8 mouse cellular contexts compared by ENCODE assay signal in genomic region chr15:85810462-85810805, GRCm38 (mm10). TPM values are rescaled to one million over a fixed set of nuclear protein-coding genes. Genes with fewer than 3 reads are reported as not detected.
DNase-seq lines count a peak whose midpoint lies in the region; ATAC-seq and TF ChIP-seq lines count a peak whose summit lies in the region.

No protein-coding gene starts in this region.

- peak overlapping the region; percentile 78 for H3K4me3 ChIP-seq in heart, embryonic 13.5 days
- H3K4me3 ChIP-seq in ES-Bruce4 (ENCODE audit: low read depth, low read length): peak overlapping the region; percentile 83; the same call in 1 of the 2 replicates
- H3K4me3 ChIP-seq in hindbrain, embryonic 11.5 days (ENCODE audit: low read depth, low read length): no peak overlapping the region; the same call in 1 of the 2 replicates
- peak overlapping the region; percentile 75; the same call in 1 of the 2 replicates for H3K4me3 ChIP-seq in midbrain, embryonic 11.5 days (ENCODE audit: low read depth, low read length)

- peak overlapping the region; percentile 96 for H3K27ac ChIP-seq in heart, embryonic 13.5 days (replicated peaks)
- H3K27ac ChIP-seq in ES-Bruce4 (ENCODE audit: insufficient read depth, low read length): no peak overlapping the region
- H3K27ac ChIP-seq in hindbrain, embryonic 11.5 days (ENCODE audit: low read depth, low read length): no peak overlapping the region
- H3K27ac ChIP-seq in midbrain, embryonic 11.5 days (ENCODE audit: low read depth, low read length): no peak overlapping the region

- peaks cover 7% of the 10 kb centered on the region; the same call in 1 of the 2 replicates for H3K36me3 ChIP-seq in heart, embryonic 13.5 days
- H3K36me3 ChIP-seq in ES-Bruce4 (ENCODE audit: control insufficient read depth, insufficient read depth, low read length, poor library complexity, severe bottlenecking): no peaks in the 10 kb centered on the region
- H3K36me3 ChIP-seq in hindbrain, embryonic 11.5 days (ENCODE audit: control insufficient read depth, insufficient read depth, low read length): no peaks in the 10 kb centered on the region
- H3K36me3 ChIP-seq in midbrain, embryonic 11.5 days (ENCODE audit: control insufficient read depth, insufficient read depth, low read length): no peaks in the 10 kb centered on the region

- H3K4me1 ChIP-seq in heart, embryonic 13.5 days: peaks cover 28% of the 10 kb centered on the region
- H3K4me1 ChIP-seq in ES-Bruce4 (ENCODE audit: control insufficient read depth, insufficient read depth, low read length): no peaks in the 10 kb centered on the region
- H3K4me1 ChIP-seq in hindbrain, embryonic 11.5 days (replicated peaks; ENCODE audit: control insufficient read depth, insufficient read depth, low read length): peaks cover 2% of the 10 kb centered on the region; the same call in 1 of the 2 replicates
- peaks cover 4% of the 10 kb centered on the region; the same call in 1 of the 2 replicates for H3K4me1 ChIP-seq in midbrain, embryonic 11.5 days (ENCODE audit: control insufficient read depth, insufficient read depth, low read length)

- peak overlapping the region; percentile 93 for H3K9ac ChIP-seq in heart, embryonic 13.5 days
- H3K9ac ChIP-seq in ES-Bruce4 (ENCODE audit: low read depth, poor library complexity, severe bottlenecking): no peak overlapping the region
- peak overlapping the region; percentile 79; the same call in 1 of the 2 replicates for H3K9ac ChIP-seq in hindbrain, embryonic 11.5 days (ENCODE audit: low read depth, low read length)
- H3K9ac ChIP-seq in midbrain, embryonic 11.5 days (ENCODE audit: low read length): peak overlapping the region; percentile 74

- 0 out of 2 replicates have a peak, but pooled peaks cover 3% of the 10 kb centered on the region for H3K27me3 ChIP-seq in heart, embryonic 13.5 days (replicated peaks)
- H3K27me3 ChIP-seq in ES-Bruce4 (ENCODE audit: control insufficient read depth, insufficient read depth, low read length, poor library complexity, severe bottlenecking): no peaks in the 10 kb centered on the region
- no peaks in the 10 kb centered on the region for H3K27me3 ChIP-seq in hindbrain, embryonic 11.5 days (ENCODE audit: control insufficient read depth, insufficient read depth, low read length)
- no peaks in the 10 kb centered on the region for H3K27me3 ChIP-seq in midbrain, embryonic 11.5 days (ENCODE audit: control insufficient read depth, insufficient read depth, low read length)

- DNase-seq in heart, postnatal 4 days: no peak
- no peak for DNase-seq in hindbrain, embryonic 11.5 days (ENCODE audit: low spot score)
- no peak for DNase-seq in midbrain, embryonic 11.5 days (ENCODE audit: low spot score, missing footprints)
- no peak for DNase-seq in urinary bladder, postnatal 14 days (ENCODE audit: low spot score)
- DNase-seq in adrenal gland, adult 8-10 months: no peak
- no peak for DNase-seq in adrenal gland, postnatal 36 days

- peak overlapping the region; percentile 70 for H3K4me2 ChIP-seq in heart, embryonic 13.5 days
- H3K4me2 ChIP-seq in hindbrain, embryonic 11.5 days (replicated peaks; ENCODE audit: low read depth, low read length): peak overlapping the region; percentile 84; the same call in 1 of the 2 replicates
- peak overlapping the region; percentile 91 for H3K4me2 ChIP-seq in midbrain, embryonic 11.5 days

- no peak for TF ChIP-seq POLR2A in ES-Bruce4 (IDR thresholded peaks at IDR 0.05; ENCODE audit: insufficient read depth, low read length)

- WGBS in heart, embryonic 13.5 days: 53% methylated on average over 5 of the region's 5 CpGs
- 88% methylated on average over 5 of the region's 5 CpGs for WGBS in hindbrain, embryonic 11.5 days
- WGBS in midbrain, embryonic 11.5 days: 84% methylated on average over 5 of the region's 5 CpGs

- ATAC-seq in heart, embryonic 13.5 days (ENCODE audit: extremely low read depth, insufficient number of reproducible peaks, low FRiP score, low TSS enrichment): no peak
- no peak for ATAC-seq in hindbrain, embryonic 11.5 days (ENCODE audit: low FRiP score)
- ATAC-seq in midbrain, embryonic 11.5 days (ENCODE audit: low FRiP score): no peak

- no peak for TF ChIP-seq EP300 in ES-Bruce4 (IDR thresholded peaks at IDR 0.05; ENCODE audit: insufficient read depth, low read depth, low read length)

- no peaks in the 10 kb centered on the region for H3K9me3 ChIP-seq in heart, embryonic 13.5 days
- H3K9me3 ChIP-seq in ES-Bruce4 (replicated peaks; ENCODE audit: control insufficient read depth, insufficient read depth, low read length, poor library complexity, severe bottlenecking): no peaks in the 10 kb centered on the region
- H3K9me3 ChIP-seq in hindbrain, embryonic 11.5 days (ENCODE audit: control insufficient read depth, low read length): no peaks in the 10 kb centered on the region
- no peaks in the 10 kb centered on the region for H3K9me3 ChIP-seq in midbrain, embryonic 11.5 days (ENCODE audit: control insufficient read depth, low read length)

- TF ChIP-seq CTCF in ES-Bruce4 (IDR thresholded peaks at IDR 0.05; ENCODE audit: low read depth, low read length): no peak

RNA-seq across cellular contexts. Expression of gene Cdpf1, which starts 1.1 kb away (rescaled TPM):
- 46.1 and 48.2 TPM in 2 replicates for polyA plus RNA-seq in heart, embryonic 13.5 days (2015; fragmentation: Nextera tagmentation; extraction: Ambion mirVana)
- total RNA-seq in heart, postnatal 4 days (2021): 10 to 100 TPM; 37.9 to 45.1 TPM
- 18.1 and 19.9 TPM in 2 replicates for polyA plus RNA-seq in ES-Bruce4 (2011; ENCODE audit: insufficient read depth, insufficient read length, low read depth, missing spikeins)
- 20.2 and 22.0 TPM in 2 replicates for polyA plus RNA-seq in hindbrain, embryonic 11.5 days (2014; fragmentation: Nextera tagmentation; extraction: Ambion mirVana)
- polyA plus RNA-seq in midbrain, embryonic 11.5 days (2014; fragmentation: Nextera tagmentation; extraction: Ambion mirVana): 18.1 and 21.8 TPM in 2 replicates
- total RNA-seq in adrenal gland, adult 8-10 months (2022): 10 to 100 TPM; 20.9 to 29.4 (median 22.4) TPM
- total RNA-seq in adrenal gland, postnatal 36 days (2021): 10 to 100 TPM; 15.3 to 27.0 TPM

RNA-seq across cellular contexts. Expression of gene Pkdrej, which starts 11.1 kb away (rescaled TPM):
- 0.13 and 0.19 TPM in 2 replicates for polyA plus RNA-seq in heart, embryonic 13.5 days (2015; fragmentation: Nextera tagmentation; extraction: Ambion mirVana)
- 1 to 10 TPM; 2.5 to 2.8 TPM for total RNA-seq in heart, postnatal 4 days (2021)
- polyA plus RNA-seq in ES-Bruce4 (2011; ENCODE audit: insufficient read depth, insufficient read length, low read depth, missing spikeins): 0.13 TPM in 1 of 2 replicates, not detected in the other
- 0.02 and 0.10 TPM in 2 replicates for polyA plus RNA-seq in hindbrain, embryonic 11.5 days (2014; fragmentation: Nextera tagmentation; extraction: Ambion mirVana)
- polyA plus RNA-seq in midbrain, embryonic 11.5 days (2014; fragmentation: Nextera tagmentation; extraction: Ambion mirVana): 0.07 and 0.15 TPM in 2 replicates
- total RNA-seq in adrenal gland, adult 8-10 months (2022): 1 to 10 TPM in 2 of 4 experiments, under 1 TPM in 2; 0.49 to 1.6 (median 0.95) TPM
- under 1 TPM; 0.20 to 0.26 TPM for total RNA-seq in adrenal gland, postnatal 36 days (2021)

RNA-seq across cellular contexts. Expression of gene Ttc38, which starts 21.7 kb away (rescaled TPM):
- polyA plus RNA-seq in heart, embryonic 13.5 days (2015; fragmentation: Nextera tagmentation; extraction: Ambion mirVana): 3.1 and 4.2 TPM in 2 replicates
- total RNA-seq in heart, postnatal 4 days (2021): 1 to 10 TPM; 5.2 to 5.3 TPM
- polyA plus RNA-seq in ES-Bruce4 (2011; ENCODE audit: insufficient read depth, insufficient read length, low read depth, missing spikeins): 4.4 and 6.3 TPM in 2 replicates
- 2.8 and 2.9 TPM in 2 replicates for polyA plus RNA-seq in hindbrain, embryonic 11.5 days (2014; fragmentation: Nextera tagmentation; extraction: Ambion mirVana)
- polyA plus RNA-seq in midbrain, embryonic 11.5 days (2014; fragmentation: Nextera tagmentation; extraction: Ambion mirVana): 1.9 and 2.4 TPM in 2 replicates
- 10 to 100 TPM; 19.6 to 26.5 (median 23.1) TPM for total RNA-seq in adrenal gland, adult 8-10 months (2022)
- total RNA-seq in adrenal gland, postnatal 36 days (2021): 10 to 100 TPM; 17.0 to 21.4 TPM

RNA-seq across cellular contexts. Expression of gene Gtse1, which starts 49.1 kb away (rescaled TPM):
- polyA plus RNA-seq in heart, embryonic 13.5 days (2015; fragmentation: Nextera tagmentation; extraction: Ambion mirVana): 23.7 and 25.3 TPM in 2 replicates
- 10 to 100 TPM; 15.2 to 16.9 TPM for total RNA-seq in heart, postnatal 4 days (2021)
- polyA plus RNA-seq in ES-Bruce4 (2011; ENCODE audit: insufficient read depth, insufficient read length, low read depth, missing spikeins): 134 and 138 TPM in 2 replicates
- polyA plus RNA-seq in hindbrain, embryonic 11.5 days (2014; fragmentation: Nextera tagmentation; extraction: Ambion mirVana): 26.8 and 33.9 TPM in 2 replicates
- 38.6 and 43.7 TPM in 2 replicates for polyA plus RNA-seq in midbrain, embryonic 11.5 days (2014; fragmentation: Nextera tagmentation; extraction: Ambion mirVana)
- 1 to 10 TPM in 3 of 4 experiments, under 1 TPM in 1; 0.61 to 1.5 (median 1.3) TPM for total RNA-seq in adrenal gland, adult 8-10 months (2022)
- total RNA-seq in adrenal gland, postnatal 36 days (2021): 1 to 10 TPM; 1.1 to 1.6 TPM
